Mouse (Mus musculus) ES-E14 (cell line): Measurements from ENCODE around the gene Cdh18. TPM values are rescaled to one million over a fixed set of nuclear protein-coding genes. Genes with fewer than 3 reads are reported as not detected.

Source experiments
- DNase-seq: peaks from one replicate; pipeline ENCODE4 v3.0.0-alpha.2; 2013; ENCODE audit warnings: low read depth, low spot score
- H3K27ac ChIP-seq: 2 replicates; pipeline ENCODE4 v1.5.1; 2012; ENCODE audit warnings: low read depth, mild to moderate bottlenecking, low read length, moderate library complexity, mixed read lengths; ENCODE audit not compliant: poor library complexity, insufficient read depth, severe bottlenecking
- H3K36me3 ChIP-seq: 2 replicates; pipeline ENCODE4 v1.6.1; 2012; ENCODE audit warnings: mild to moderate bottlenecking, low read length, moderate library complexity, mixed read lengths; ENCODE audit not compliant: control insufficient read depth, poor library complexity, insufficient read depth, severe bottlenecking
- H3K4me1 ChIP-seq, 2 experiments: fragments of 150-350 bp in 1 of 2; sonication (generic) in 1 of 2; 2 replicates each; pipeline ENCODE4 v1.6.1; 2012; ENCODE audit warnings: low read length in 2 of 2, mild to moderate bottlenecking in 1 of 2, mixed read lengths in 1 of 2; ENCODE audit not compliant: control insufficient read depth in 2 of 2, insufficient read depth in 2 of 2, poor library complexity in 1 of 2
- H3K4me3 ChIP-seq, 2 experiments: fragments of 150-350 bp in 1 of 2; sonication (generic) in 1 of 2; 2 replicates each; pipeline ENCODE4 v1.5.1; 2012; ENCODE audit warnings: low read length in 2 of 2, low read depth in 1 of 2, mild to moderate bottlenecking in 1 of 2, mixed read lengths in 1 of 2; ENCODE audit not compliant: insufficient read depth in 1 of 2, poor library complexity in 1 of 2, severe bottlenecking in 1 of 2
- H3K9ac ChIP-seq: 2 replicates; pipeline ENCODE4 v1.6.1; 2012; ENCODE audit warnings: low read depth, mild to moderate bottlenecking, low read length, mixed read lengths; ENCODE audit not compliant: poor library complexity, insufficient read depth, severe bottlenecking
- H3K9me3 ChIP-seq: fragments of 150-350 bp; sonication (generic); 2 replicates; pipeline ENCODE4 v1.6.1; 2012; ENCODE audit warnings: low read depth, mild to moderate bottlenecking, low read length; ENCODE audit not compliant: control insufficient read depth, insufficient read depth
- CHD2 ChIP-seq: IDR thresholded peaks from 2 replicates; pipeline ENCODE4 v1.6.1; 2014; ENCODE audit warnings: mild to moderate bottlenecking, low read depth, low read length, inconsistent platforms
- HCFC1 ChIP-seq: IDR thresholded peaks from 2 replicates; pipeline ENCODE4 v1.6.1; 2012; ENCODE audit warnings: low read length, inconsistent platforms, borderline replicate concordance; ENCODE audit not compliant: insufficient read depth
- MAFK ChIP-seq: IDR thresholded peaks from 2 replicates; pipeline ENCODE4 v1.6.1; 2014; ENCODE audit warnings: mild to moderate bottlenecking, low read depth, low read length, inconsistent platforms; ENCODE audit not compliant: insufficient read depth
- ZC3H11A ChIP-seq: IDR thresholded peaks from 2 replicates; pipeline ENCODE4 v1.6.1; 2012; ENCODE audit warnings: low read depth, mild to moderate bottlenecking, inconsistent platforms, low read length, borderline replicate concordance
- ZNF384 ChIP-seq: IDR thresholded peaks from 2 replicates; pipeline ENCODE4 v1.6.1; 2012; ENCODE audit warnings: low read depth, low read length, inconsistent platforms
- in situ Hi-C, 2 experiments: fragments of 600-800 bp; cut with MboI; formaldehyde crosslinking; loops; one replicate each; pipeline ENCODE4 v1.15.1; 2025; ENCODE audit warnings: low sequenced_read_pairs in 2 of 2, inconsistent platforms in 1 of 2; ENCODE audit not compliant: unreplicated experiment in 2 of 2
- total RNA-seq: library from RNA; depleted of rRNA; stranded (reverse); fragments of 300-350 nt; gene quantifications from 2 replicates; pipeline ENCODE4 v1.2.3, GENCODE M21; 2012

Gene Cdh18
- total RNA-seq, 1 experiment = 0.54 TPM

DNA sequence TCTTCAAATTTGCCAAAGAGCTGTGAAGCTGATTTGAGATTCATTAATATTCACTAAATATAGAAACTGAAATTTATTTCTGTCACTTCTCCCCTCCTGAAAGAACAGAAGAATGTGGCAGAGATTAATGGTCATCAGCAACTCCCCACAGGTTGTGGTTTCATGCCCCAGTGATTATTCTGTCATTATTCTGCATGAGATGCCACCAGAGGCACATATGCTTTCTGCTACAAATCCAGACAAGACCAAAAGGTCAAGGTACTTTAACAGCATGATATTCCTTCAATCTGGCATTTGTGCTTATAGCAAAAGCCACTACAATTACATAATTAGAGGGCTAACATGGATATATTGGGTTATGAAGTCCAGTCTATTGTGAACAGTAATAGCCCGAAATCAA is 35.8 kb downstream of the Cdh18 start:
- in situ Hi-C loops = no loop called here
- no peak overlapping the region for H3K4me3 ChIP-seq
- TF ChIP-seq HCFC1 = no peak
- TF ChIP-seq ZNF384 = no peak
- no peak for TF ChIP-seq CHD2
- no peak for TF ChIP-seq MAFK
- TF ChIP-seq ZC3H11A = no peak

DNA sequence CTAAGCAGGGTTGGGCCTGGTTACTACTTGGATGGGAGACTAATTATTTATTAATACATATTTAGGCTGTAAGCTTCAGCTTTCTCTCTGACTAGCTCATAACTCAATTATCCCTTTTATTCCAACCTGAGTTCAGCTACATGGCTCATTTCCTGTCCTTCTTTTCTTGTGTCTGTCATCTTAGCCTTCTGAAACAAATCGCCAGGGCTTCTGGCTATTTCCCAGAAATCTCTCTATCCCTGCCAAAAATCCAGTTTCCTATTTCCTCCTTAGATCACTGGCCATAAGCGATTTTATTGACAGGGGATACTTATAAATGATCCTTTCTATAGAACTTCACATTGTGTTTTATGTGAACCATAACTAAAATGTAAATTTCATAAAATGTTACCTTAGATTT is 167.6 kb downstream of the Cdh18 start:
- DNase-seq = no peak
- no peak overlapping the region for H3K9ac ChIP-seq
- no peaks in the 10 kb centered on the region for H3K4me1 ChIP-seq
- H3K36me3 ChIP-seq = no peaks in the 10 kb centered on the region
- no peaks in the 10 kb centered on the region for H3K9me3 ChIP-seq
- in situ Hi-C loops = no loop called here
- no peak for TF ChIP-seq ZNF384
- TF ChIP-seq MAFK = no peak
- no peak for TF ChIP-seq CHD2
- TF ChIP-seq HCFC1 = no peak
- TF ChIP-seq ZC3H11A = no peak
- no peak overlapping the region for H3K4me3 ChIP-seq
- H3K27ac ChIP-seq = no peak overlapping the region

More for the DNA sequence above, 35.8 kb downstream of the Cdh18 start:
- Histone ChIP-seq H3K27ac (no peak overlapping the region), H3K4me1 (no peaks in the 10 kb centered on the region), H3K36me3 (no peaks in the 10 kb centered on the region), H3K9ac (no peak overlapping the region), H3K9me3 (no peaks in the 10 kb centered on the region)
- no peak for DNase-seq

DNA sequence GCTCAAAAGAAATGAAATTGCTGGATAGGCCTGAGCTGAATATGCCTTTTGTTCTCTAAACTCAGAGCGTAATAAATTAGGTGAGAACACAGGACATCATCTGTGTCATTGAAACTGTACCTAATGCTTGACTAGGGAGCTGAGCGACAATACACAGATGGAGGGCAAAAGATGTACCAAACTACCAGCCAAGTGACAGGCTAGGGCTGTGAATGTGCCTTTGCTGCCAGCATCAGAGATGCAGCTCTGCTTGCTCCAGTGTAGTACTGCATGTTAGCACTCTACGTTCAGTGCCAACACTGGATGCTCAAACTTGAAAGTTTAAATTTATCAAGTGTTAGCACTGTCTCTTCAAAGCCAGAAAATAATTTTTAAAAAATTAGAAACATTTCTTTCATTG is 168.9 kb downstream of the Cdh18 start:
- no peak for TF ChIP-seq ZC3H11A
- TF ChIP-seq MAFK = no peak
- no peak for TF ChIP-seq CHD2
- TF ChIP-seq HCFC1 = no peak
- TF ChIP-seq ZNF384 = no peak
- in situ Hi-C loops = no loop called here
- no peaks in the 10 kb centered on the region for H3K4me1 ChIP-seq
- H3K36me3 ChIP-seq = no peaks in the 10 kb centered on the region
- no peak overlapping the region for H3K9ac ChIP-seq
- no peak overlapping the region for H3K4me3 ChIP-seq
- H3K9me3 ChIP-seq = no peaks in the 10 kb centered on the region
- H3K27ac ChIP-seq = no peak overlapping the region
- no peak for DNase-seq

DNA sequence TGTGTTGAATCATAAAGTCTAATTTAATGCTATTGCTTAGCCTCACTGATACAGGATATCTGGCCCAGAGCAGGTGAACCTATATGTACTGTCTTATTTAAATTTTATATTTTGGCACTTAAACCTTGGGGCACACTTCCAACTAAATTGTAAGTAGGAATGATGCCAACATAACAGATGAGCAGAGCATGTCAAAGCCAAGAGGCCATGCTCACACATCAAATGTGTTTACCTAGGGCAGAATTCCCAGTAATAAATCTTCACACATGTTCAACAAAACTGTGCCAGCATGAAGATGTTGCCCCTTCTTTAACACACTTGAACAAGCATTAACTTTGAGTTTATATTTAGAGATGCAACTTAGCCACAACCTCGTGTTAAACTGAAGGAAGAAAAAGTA is 177.8 kb downstream of the Cdh18 start:
- no peak for TF ChIP-seq ZNF384
- TF ChIP-seq HCFC1 = no peak
- no peak for TF ChIP-seq CHD2
- TF ChIP-seq ZC3H11A = no peak
- TF ChIP-seq MAFK = no peak
- in situ Hi-C loops = no loop called here
- Histone ChIP-seq H3K27ac (no peak overlapping the region), H3K4me1 (no peaks in the 10 kb centered on the region), H3K4me3 (no peak overlapping the region), H3K36me3 (no peaks in the 10 kb centered on the region), H3K9me3 (no peaks in the 10 kb centered on the region), H3K9ac (no peak overlapping the region)
- DNase-seq = no peak

DNA sequence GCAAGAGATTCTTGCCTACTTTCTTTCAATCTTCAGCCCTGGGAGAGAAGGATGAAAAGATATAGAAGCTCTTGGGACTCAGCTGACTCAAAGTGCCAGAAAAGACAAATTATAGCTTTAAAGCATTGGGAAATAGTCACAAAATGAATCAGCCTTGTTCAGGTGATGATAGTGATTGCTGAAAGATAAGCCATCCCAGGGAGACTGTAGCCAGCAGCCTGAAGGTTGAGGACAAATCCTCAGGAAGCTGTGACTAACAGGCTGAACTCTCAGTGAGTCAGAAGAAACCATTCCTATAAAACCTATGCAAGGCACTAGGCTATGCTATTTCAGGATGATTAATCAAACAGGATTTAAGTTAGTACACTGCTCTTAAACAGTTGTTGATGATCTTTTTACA is 184.2 kb downstream of the Cdh18 start:
- in situ Hi-C loops = no loop called here
- TF ChIP-seq ZNF384 = no peak

More for the DNA sequence above, 184.2 kb downstream of the Cdh18 start:
- H3K9ac ChIP-seq = no peak overlapping the region
- H3K27ac ChIP-seq = no peak overlapping the region
- no peak overlapping the region for H3K4me3 ChIP-seq
- H3K4me1 ChIP-seq = no peaks in the 10 kb centered on the region
- DNase-seq = no peak
- H3K9me3 ChIP-seq = no peaks in the 10 kb centered on the region
- H3K36me3 ChIP-seq = no peaks in the 10 kb centered on the region
